In the genomic region with DNA sequence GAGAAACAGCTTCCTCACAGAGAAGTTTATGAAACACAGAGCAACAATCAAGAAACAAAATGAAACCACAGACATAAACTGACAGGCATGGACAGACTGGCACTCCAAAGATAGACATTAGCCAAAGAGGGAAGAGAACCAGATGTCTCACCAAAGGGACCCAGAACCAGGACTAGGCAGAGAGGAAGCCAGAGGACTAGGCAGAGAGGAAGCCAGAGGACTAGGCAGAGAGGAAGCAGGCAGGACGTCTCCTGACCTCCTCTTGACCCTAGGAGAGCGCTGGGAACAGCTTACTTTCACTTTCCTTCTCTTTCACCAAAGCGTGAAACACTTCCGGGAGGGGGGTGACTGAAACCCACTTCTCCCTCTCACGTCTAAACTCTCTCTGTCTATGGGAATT, we compare ENCODE assay signal across 8 mouse cellular contexts. TPM values are rescaled to one million over a fixed set of nuclear protein-coding genes. Genes with fewer than 3 reads are reported as not detected.
DNase-seq lines count a peak whose midpoint lies in the region; ATAC-seq and TF ChIP-seq lines count a peak whose summit lies in the region.

No protein-coding gene starts in this region.

- H3K4me1 ChIP-seq in brown adipose tissue, adult 24 weeks (ENCODE audit: control insufficient read depth, insufficient read depth, insufficient read length, low read length): peaks cover 7% of the 10 kb centered on the region; the same call in 1 of the 2 replicates
- H3K4me1 ChIP-seq in neural tube, embryonic 12.5 days: no peaks in the 10 kb centered on the region
- no peaks in the 10 kb centered on the region for H3K4me1 ChIP-seq in hindbrain, postnatal 0 days (ENCODE audit: insufficient read depth, low read length)

- H3K27ac ChIP-seq in brown adipose tissue, adult 24 weeks (replicated peaks; ENCODE audit: low read depth, low read length): peak overlapping the region; percentile 94
- H3K27ac ChIP-seq in neural tube, embryonic 12.5 days: no peak overlapping the region
- H3K27ac ChIP-seq in hindbrain, postnatal 0 days: no peak overlapping the region

- WGBS in neural tube, embryonic 12.5 days: 0% methylated on average over 5 of the region's 5 CpGs
- WGBS in hindbrain, postnatal 0 days: 10% methylated on average over 5 of the region's 5 CpGs

- no peaks in the 10 kb centered on the region for H3K36me3 ChIP-seq in neural tube, embryonic 12.5 days
- no peaks in the 10 kb centered on the region for H3K36me3 ChIP-seq in hindbrain, postnatal 0 days (ENCODE audit: insufficient read depth, low read length)

- no peak for TF ChIP-seq CTCF in hindbrain, postnatal 0 days (IDR thresholded peaks at IDR 0.05; ENCODE audit: low read depth)

- H3K9me3 ChIP-seq in neural tube, embryonic 12.5 days: no peaks in the 10 kb centered on the region
- H3K9me3 ChIP-seq in hindbrain, postnatal 0 days (ENCODE audit: low read length): no peaks in the 10 kb centered on the region

- intact Hi-C loops in gastrocnemius, postnatal 14 days (cut with DNase I; ENCODE audit: low total_unique reads): no loop called here
- intact Hi-C loops in heart, postnatal 10 days (cut with DNase I): no loop called here

- H3K4me3 ChIP-seq in brown adipose tissue, adult 24 weeks (ENCODE audit: insufficient read depth, low read depth, low read length): peak overlapping the region; percentile 54
- H3K4me3 ChIP-seq in neural tube, embryonic 12.5 days: no peak overlapping the region
- H3K4me3 ChIP-seq in hindbrain, postnatal 0 days (ENCODE audit: low read length): no peak overlapping the region

- H3K4me2 ChIP-seq in neural tube, embryonic 12.5 days (replicated peaks): peak overlapping the region; percentile 41
- H3K4me2 ChIP-seq in hindbrain, postnatal 0 days (ENCODE audit: low read depth, low read length): no peak overlapping the region

- H3K9ac ChIP-seq in neural tube, embryonic 12.5 days: no peak overlapping the region
- H3K9ac ChIP-seq in hindbrain, postnatal 0 days (replicated peaks; ENCODE audit: low read length): no peak overlapping the region

- H3K27me3 ChIP-seq in neural tube, embryonic 12.5 days (replicated peaks): no peaks in the 10 kb centered on the region
- H3K27me3 ChIP-seq in hindbrain, postnatal 0 days (ENCODE audit: insufficient read depth, low read length): no peaks in the 10 kb centered on the region

- no peak for ATAC-seq in neural tube, embryonic 12.5 days (ENCODE audit: low FRiP score, low read depth)
- no peak for ATAC-seq in hindbrain, postnatal 0 days

- DNase-seq in gastrocnemius, adult 18-20 months (ENCODE audit: low spot score): peak; percentile 54
- no peak for DNase-seq in gastrocnemius, postnatal 14 days
- DNase-seq in heart, postnatal 10 days: peak; percentile 66 to 69
- peak; percentile 42 for DNase-seq in liver
- no peak for DNase-seq in right cerebral cortex, postnatal 4 days
- no peak for DNase-seq in hindbrain, postnatal 0 days (ENCODE audit: low spot score)

RNA-seq across cellular contexts. Expression of gene Ccdc88b, which starts 11.3 kb away (rescaled TPM):
- under 1 TPM; 0.46 to 0.74 TPM for total RNA-seq in gastrocnemius, adult 18-20 months (2021)
- total RNA-seq in gastrocnemius, postnatal 14 days (2021): under 1 TPM; 0.40 to 0.84 TPM
- polyA plus RNA-seq in brown adipose tissue, adult 24 weeks (2012; ENCODE audit: insufficient read depth, insufficient read length, missing spikeins): 1.9 and 2.3 TPM in 2 replicates
- total RNA-seq in heart, postnatal 10 days (2021): 1 to 10 TPM in 1 of 2 experiments, under 1 TPM in 1; 0.69 to 1.2 TPM
- polyA plus RNA-seq in neural tube, embryonic 12.5 days (2016; fragmentation: Nextera tagmentation; extraction: Ambion mirVana): 0.59 and 1.6 TPM in 2 replicates
- total RNA-seq in hindbrain, postnatal 0 days (2014; rRNA removed): 1.8 and 2.2 TPM in 2 replicates
- 1.2 and 1.5 TPM in 2 replicates for polyA plus RNA-seq in hindbrain, postnatal 0 days (2015; fragmentation: Nextera tagmentation; extraction: Ambion mirVana)

RNA-seq across cellular contexts. Expression of gene Rps6ka4, which starts 28.9 kb away (rescaled TPM):
- total RNA-seq in gastrocnemius, adult 18-20 months (2021): 10 to 100 TPM in 1 of 2 experiments, 1 to 10 TPM in 1; 9.1 to 10.6 TPM
- 1 to 10 TPM; 7.7 to 8.5 TPM for total RNA-seq in gastrocnemius, postnatal 14 days (2021)
- polyA plus RNA-seq in brown adipose tissue, adult 24 weeks (2012; ENCODE audit: insufficient read depth, insufficient read length, missing spikeins): 6.7 and 9.8 TPM in 2 replicates
- total RNA-seq in heart, postnatal 10 days (2021): 10 to 100 TPM; 22.7 to 25.9 TPM
- 8.5 and 9.3 TPM in 2 replicates for polyA plus RNA-seq in neural tube, embryonic 12.5 days (2016; fragmentation: Nextera tagmentation; extraction: Ambion mirVana)
- 26.0 and 27.7 TPM in 2 replicates for total RNA-seq in hindbrain, postnatal 0 days (2014; rRNA removed)
- polyA plus RNA-seq in hindbrain, postnatal 0 days (2015; fragmentation: Nextera tagmentation; extraction: Ambion mirVana): 19.5 and 22.1 TPM in 2 replicates

RNA-seq across cellular contexts. Expression of gene Trmt112, which starts 40.1 kb away (rescaled TPM):
- 10 to 100 TPM; 43.9 to 44.7 TPM for total RNA-seq in gastrocnemius, adult 18-20 months (2021)
- 10 to 100 TPM; 34.6 to 38.9 TPM for total RNA-seq in gastrocnemius, postnatal 14 days (2021)
- polyA plus RNA-seq in brown adipose tissue, adult 24 weeks (2012; ENCODE audit: insufficient read depth, insufficient read length, missing spikeins): 18.1 and 29.4 TPM in 2 replicates
- total RNA-seq in heart, postnatal 10 days (2021): 10 to 100 TPM; 26.2 to 34.2 TPM
- polyA plus RNA-seq in neural tube, embryonic 12.5 days (2016; fragmentation: Nextera tagmentation; extraction: Ambion mirVana): 123 and 125 TPM in 2 replicates
- 61.7 and 68.6 TPM in 2 replicates for total RNA-seq in hindbrain, postnatal 0 days (2014; rRNA removed)
- polyA plus RNA-seq in hindbrain, postnatal 0 days (2015; fragmentation: Nextera tagmentation; extraction: Ambion mirVana): 109 and 111 TPM in 2 replicates

RNA-seq across cellular contexts. Expression of gene Prdx5, which starts 40.6 kb away (rescaled TPM):
- total RNA-seq in gastrocnemius, adult 18-20 months (2021): 100 to 1,000 TPM; 219 to 239 TPM
- 100 to 1,000 TPM; 159 to 187 TPM for total RNA-seq in gastrocnemius, postnatal 14 days (2021)
- polyA plus RNA-seq in brown adipose tissue, adult 24 weeks (2012; ENCODE audit: insufficient read depth, insufficient read length, missing spikeins): 974 and 1,161 TPM in 2 replicates
- 100 to 1,000 TPM; 455 to 461 TPM for total RNA-seq in heart, postnatal 10 days (2021)
- polyA plus RNA-seq in neural tube, embryonic 12.5 days (2016; fragmentation: Nextera tagmentation; extraction: Ambion mirVana): 198 and 214 TPM in 2 replicates
- total RNA-seq in hindbrain, postnatal 0 days (2014; rRNA removed): 184 and 228 TPM in 2 replicates
- 587 and 589 TPM in 2 replicates for polyA plus RNA-seq in hindbrain, postnatal 0 days (2015; fragmentation: Nextera tagmentation; extraction: Ambion mirVana)

RNA-seq across cellular contexts. Expression of gene Esrra, which starts 52.3 kb away (rescaled TPM):
- 10 to 100 TPM; 76.5 to 93.1 TPM for total RNA-seq in gastrocnemius, adult 18-20 months (2021)
- total RNA-seq in gastrocnemius, postnatal 14 days (2021): 10 to 100 TPM; 47.7 to 52.0 TPM
- polyA plus RNA-seq in brown adipose tissue, adult 24 weeks (2012; ENCODE audit: insufficient read depth, insufficient read length, missing spikeins): 86.4 and 123 TPM in 2 replicates
- total RNA-seq in heart, postnatal 10 days (2021): 100 to 1,000 TPM; 122 to 125 TPM
- polyA plus RNA-seq in neural tube, embryonic 12.5 days (2016; fragmentation: Nextera tagmentation; extraction: Ambion mirVana): 17.5 and 20.4 TPM in 2 replicates
- 47.0 and 61.6 TPM in 2 replicates for total RNA-seq in hindbrain, postnatal 0 days (2014; rRNA removed)
- polyA plus RNA-seq in hindbrain, postnatal 0 days (2015; fragmentation: Nextera tagmentation; extraction: Ambion mirVana): 11.8 and 12.3 TPM in 2 replicates

Comparison
In these comparisons a context has a peak if more than half of its experiments do, and no peak if none do; other contexts are left out.
1. DNase-seq: peak in gastrocnemius, adult 18-20 months (single experiment), heart, postnatal 10 days (2 of 2) and liver (single experiment); none in gastrocnemius, postnatal 14 days (single experiment), right cerebral cortex, postnatal 4 days (single experiment) and hindbrain, postnatal 0 days (single experiment).